Mouse (Mus musculus) stomach, postnatal 0 days (tissue): Measurements from ENCODE around the gene Hoxd11.

Source experiments
- CTCF ChIP-seq: IDR thresholded peaks from 2 replicates; pipeline ENCODE4 v1.5.1; 2016; ENCODE audit warnings: antibody characterized with exemption, low read depth, mild to moderate bottlenecking, moderate library complexity
- EP300 ChIP-seq: optimal IDR thresholded peaks from 2 replicates; pipeline ENCODE3; 2016; ENCODE audit warnings: antibody characterized with exemption

- TF ChIP-seq CTCF, result no peak
- TF ChIP-seq EP300, result no peak
Measured at GRCm38 (mm10) chr2:74681594-74682531, 2.5 kb downstream of the Hoxd11 start.
